Mouse (Mus musculus) G1E (cell line): ENCODE results near the gene Il16.

Experiments used
- CTCF ChIP-seq: IDR thresholded peaks from 2 replicates; pipeline ENCODE4 v1.5.1; 2012; ENCODE audit warnings: low read depth, low read length, inconsistent platforms, mixed read lengths
- GATA1 ChIP-seq: IDR thresholded peaks from 2 replicates; pipeline ENCODE4 v1.6.1; 2012; ENCODE audit warnings: borderline replicate concordance, low read length, inconsistent platforms, mixed read lengths
- POLR2AphosphoS5 ChIP-seq: IDR thresholded peaks from 2 replicates; pipeline ENCODE4 v1.6.1; 2012; ENCODE audit warnings: low read depth, low read length, inconsistent platforms; ENCODE audit not compliant: insufficient replicate concordance
- TAL1 ChIP-seq: conservative IDR thresholded peaks from 2 replicates; pipeline ENCODE4 v1.6.1; 2012; ENCODE audit warnings: low read depth, low read length, inconsistent platforms, mixed read lengths

GRCm38 (mm10) chr7:83668724-83669123 lies 76.8 kb downstream of the Il16 start:
- TF ChIP-seq CTCF (no peak), GATA1 (no peak), TAL1 (no peak), POLR2AphosphoS5 (no peak)
